24 mouse cellular contexts compared by ENCODE assay signal in the genomic region with DNA sequence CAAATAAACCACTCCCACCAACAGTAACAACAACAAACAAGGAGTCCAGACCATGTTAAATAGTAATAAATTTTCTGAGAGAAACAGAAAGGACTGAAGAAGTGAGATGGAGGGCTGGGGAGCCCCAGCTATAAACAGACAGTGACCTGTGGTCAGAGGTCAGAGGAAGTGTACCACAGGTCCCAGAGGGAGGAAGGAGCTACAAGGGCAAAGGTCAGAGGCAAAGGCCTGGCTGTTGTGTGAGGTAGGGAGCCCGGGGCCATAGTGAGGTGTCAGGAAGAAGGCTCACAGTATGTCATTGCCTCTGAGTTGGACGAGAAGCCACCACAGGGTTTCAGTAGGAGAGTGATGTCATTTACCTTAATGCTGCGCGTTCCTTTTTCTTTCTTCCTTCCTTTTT. TPM values are rescaled to one million over a fixed set of nuclear protein-coding genes. Genes with fewer than 3 reads are reported as not detected.
DNase-seq lines count a peak whose midpoint lies in the region; TF ChIP-seq lines count a peak whose summit lies in the region.
"Had no signal": no experiment of that assay in that cellular context is flagged by ENCODE, and none has a peak within 500 bp of the region (broad histone marks: within the 10 kb centered on the region; RNA-seq: fewer than 3 reads in every experiment).

No protein-coding gene starts in this region.

- no peak for TF ChIP-seq POLR2A in small intestine, adult 2 months (IDR thresholded peaks at IDR 0.05; ENCODE audit: low read depth, low read length)

- 21% methylated on average over 4 of the region's 4 CpGs for WGBS in small intestine, adult 2 months

- TF ChIP-seq CTCF in small intestine, adult 2 months (IDR thresholded peaks at IDR 0.05; ENCODE audit: extremely low read depth, insufficient read length, insufficient replicate concordance, low read depth, low read length), result no peak

- DNase-seq in kidney, adult 9 months, result peak; percentile 49
- no peak for DNase-seq in kidney, postnatal 4 days
- peak; percentile 27 for DNase-seq in lung, postnatal 25 days (ENCODE audit: low spot score)
- no peak for DNase-seq in lung, postnatal 14 days
- peak; percentile 43 for DNase-seq in induced T-regulatory cell, adult 2 months (ENCODE audit: low read depth)
- DNase-seq in thymus, adult 18-20 months, result no peak
- no peak for DNase-seq in frontal cortex, postnatal 25 days (ENCODE audit: low spot score in 2 of 2)
- DNase-seq: adrenal gland, postnatal 10 days; cerebellum, adult 11 months; cerebellum, postnatal 36 days; gastrocnemius, postnatal 10 days; heart, adult 2 months; lung, embryonic 14.5 days had no signal

- no peaks in the 10 kb centered on the region for H3K36me3 ChIP-seq in small intestine, adult 2 months (ENCODE audit: control insufficient read depth, insufficient read depth, low read length)
- H3K36me3 ChIP-seq: embryonic facial prominence, embryonic 13.5 days; heart, embryonic 15.5 days; hindbrain, embryonic 10.5 days; limb, embryonic 12.5 days; midbrain, embryonic 10.5 days; neural tube, embryonic 13.5 days had no signal

- no peak overlapping the region for H3K4me3 ChIP-seq in small intestine, adult 2 months (ENCODE audit: low read depth, low read length)
- H3K4me3 ChIP-seq: embryonic facial prominence, embryonic 13.5 days; heart, adult 2 months; heart, embryonic 15.5 days; hindbrain, embryonic 10.5 days; layer of hippocampus, adult 2 months; limb, embryonic 12.5 days; midbrain, embryonic 10.5 days; neural tube, embryonic 13.5 days had no signal

- peaks cover 34% of the 10 kb centered on the region; the same call in 1 of the 2 replicates for H3K4me1 ChIP-seq in small intestine, adult 2 months (ENCODE audit: control insufficient read depth, insufficient read depth, insufficient read length, low read length)
- H3K4me1 ChIP-seq: embryonic facial prominence, embryonic 13.5 days; heart, embryonic 15.5 days; limb, embryonic 12.5 days; neural tube, embryonic 13.5 days had no signal

- H3K27ac ChIP-seq in small intestine, adult 2 months (ENCODE audit: insufficient read depth, low read depth, low read length), result peak overlapping the region; percentile 95
- H3K27ac ChIP-seq: embryonic facial prominence, embryonic 13.5 days; heart, adult 2 months; heart, embryonic 15.5 days; hindbrain, embryonic 10.5 days; layer of hippocampus, adult 2 months; limb, embryonic 12.5 days; midbrain, embryonic 10.5 days; neural tube, embryonic 13.5 days had no signal

- no peaks in the 10 kb centered on the region for H3K27me3 ChIP-seq in small intestine, adult 2 months (ENCODE audit: control insufficient read depth, insufficient read depth, low read length)
- H3K27me3 ChIP-seq: embryonic facial prominence, embryonic 13.5 days; heart, embryonic 15.5 days; limb, embryonic 12.5 days; neural tube, embryonic 13.5 days had no signal

RNA-seq across cellular contexts. Expression of a gene that starts 2.5 kb away (rescaled TPM):
- polyA plus RNA-seq in small intestine, adult 2 months (2012; rRNA removed), result 22.9 and 150 TPM in 2 replicates
- polyA plus RNA-seq: embryonic facial prominence, embryonic 13.5 days; heart, embryonic 15.5 days; hindbrain, embryonic 10.5 days; limb, embryonic 12.5 days; midbrain, embryonic 10.5 days; neural tube, embryonic 13.5 days; testis, adult 2 months had no signal

RNA-seq across cellular contexts. Expression of a gene that starts 15.0 kb away (rescaled TPM):
- polyA plus RNA-seq in small intestine, adult 2 months (2012; rRNA removed), result 0.06 and 0.25 TPM in 2 replicates
- polyA plus RNA-seq: brain, embryonic 14.5 days; heart, adult 2 months; intestine, embryonic 14.5 days; neural tube, embryonic 13.5 days; testis, adult 2 months had no signal

RNA-seq across cellular contexts. Expression of a gene that starts 27.8 kb away (rescaled TPM):
- not detected in 2 replicates for polyA plus RNA-seq in small intestine, adult 2 months (2012; rRNA removed)
- polyA plus RNA-seq: brain, embryonic 14.5 days; embryonic facial prominence, embryonic 13.5 days; heart, adult 2 months; heart, embryonic 15.5 days; hindbrain, embryonic 10.5 days; intestine, embryonic 14.5 days; limb, embryonic 12.5 days; lung, embryonic 14.5 days; midbrain, embryonic 10.5 days; neural tube, embryonic 13.5 days; testis, adult 2 months had no signal

RNA-seq across cellular contexts. Expression of a gene that starts 41.4 kb away (rescaled TPM):
- polyA plus RNA-seq in small intestine, adult 2 months (2012; rRNA removed), result not detected in 2 replicates
- polyA plus RNA-seq: brain, embryonic 14.5 days; embryonic facial prominence, embryonic 13.5 days; heart, adult 2 months; heart, embryonic 15.5 days; hindbrain, embryonic 10.5 days; intestine, embryonic 14.5 days; limb, embryonic 12.5 days; lung, embryonic 14.5 days; midbrain, embryonic 10.5 days; neural tube, embryonic 13.5 days; testis, adult 2 months had no signal

RNA-seq across cellular contexts. Expression of a gene that starts 55.0 kb away (rescaled TPM):
- polyA plus RNA-seq in small intestine, adult 2 months (2012; rRNA removed), result 3.9 and 4.0 TPM in 2 replicates
- polyA plus RNA-seq: brain, embryonic 14.5 days; heart, adult 2 months; heart, embryonic 15.5 days; limb, embryonic 12.5 days; midbrain, embryonic 10.5 days; testis, adult 2 months had no signal

Comparison
In these comparisons a context has a peak if more than half of its experiments do, and no peak if none do; other contexts are left out.
1. DNase-seq: peak in kidney, adult 9 months (single experiment), lung, postnatal 25 days (single experiment) and induced T-regulatory cell, adult 2 months (single experiment); none in kidney, postnatal 4 days (0 of 2), lung, postnatal 14 days (single experiment), thymus, adult 18-20 months (0 of 2) and frontal cortex, postnatal 25 days (0 of 2).